Mouse (Mus musculus) kidney, adult 2 months (tissue): ENCODE results near the gene Prune1.

Experiments
- CTCF ChIP-seq: fragments of 200-500 bp; conservative IDR thresholded peaks from 2 replicates; pipeline ENCODE4 v1.5.1; 2011; ENCODE audit warnings: low read depth, mild to moderate bottlenecking, control low read depth, low read length, moderate library complexity, mixed read lengths; ENCODE audit not compliant: insufficient read depth, insufficient read length
- POLR2A ChIP-seq: fragments of 200-500 bp; IDR thresholded peaks from one replicate; pipeline ENCODE4 v1.6.1; 2011; ENCODE audit warnings: low read depth, low read length, control low read depth

DNA sequence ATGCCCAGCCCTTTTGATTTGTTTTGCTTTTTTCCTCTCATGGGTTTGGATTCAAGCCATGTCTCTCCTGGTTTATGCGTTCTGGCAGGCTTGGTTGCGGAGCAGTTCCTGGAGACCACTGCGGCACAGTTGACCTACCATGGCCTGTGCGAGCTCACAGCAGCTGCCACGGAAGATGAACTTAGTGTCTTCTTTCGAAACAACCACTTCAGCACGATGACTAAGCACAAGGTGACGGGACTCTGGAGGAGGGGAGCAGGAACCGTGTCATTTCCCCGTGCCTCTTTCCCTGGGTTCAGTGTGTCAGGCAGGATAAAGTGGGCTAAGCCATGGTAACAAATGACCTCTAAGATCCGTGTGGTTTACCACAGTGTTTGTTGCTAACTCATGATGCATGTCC, 11.7 kb upstream of the Prune1 start:
- TF ChIP-seq POLR2A (no peak), CTCF (no peak)
